Mouse (Mus musculus) embryonic facial prominence, embryonic 11.5 days (tissue): ENCODE results near the gene Lamc3. TPM values are rescaled to one million over a fixed set of nuclear protein-coding genes. Genes with fewer than 3 reads are reported as not detected.
"Not testable (repeated sequence)": the region's sequence is repeated elsewhere in the genome, so short reads cannot be mapped to it uniquely, and the experiment has no call there.

Experiments used
- ATAC-seq: fragments of 200-750 bp; cut with Nextera tagmentation; replicated peaks from 2 replicates; pipeline ENCODE4 v1.8.0; 2017; ENCODE audit warnings: low read depth; ENCODE audit not compliant: insufficient number of reproducible peaks, low FRiP score, low TSS enrichment
- DNase-seq: peaks from one replicate; pipeline ENCODE4 v3.0.0-alpha.2; 2015; ENCODE audit warnings: low spot score
- H3K27ac ChIP-seq: fragments of 300-500 bp; sonication (generic); replicated peaks from 2 replicates; pipeline ENCODE4 v1.5.1; 2014; ENCODE audit warnings: mild to moderate bottlenecking, low read depth, low read length, control low read depth
- H3K27me3 ChIP-seq: fragments of 300-500 bp; sonication (generic); 2 replicates; pipeline ENCODE4 v1.6.1; 2014; ENCODE audit warnings: mild to moderate bottlenecking, low read length, moderate library complexity, mixed read lengths; ENCODE audit not compliant: control insufficient read depth, insufficient read depth
- H3K36me3 ChIP-seq: fragments of 300-500 bp; sonication (generic); replicated peaks from 2 replicates; pipeline ENCODE4 v1.6.1; 2014; ENCODE audit warnings: low read depth, mild to moderate bottlenecking, low read length, moderate library complexity, mixed read lengths; ENCODE audit not compliant: control insufficient read depth, insufficient read depth
- H3K4me1 ChIP-seq: fragments of 300-500 bp; sonication (generic); 2 replicates; pipeline ENCODE4 v1.6.1; 2014; ENCODE audit warnings: low read length, mixed read lengths; ENCODE audit not compliant: control insufficient read depth, insufficient read depth
- H3K4me2 ChIP-seq: fragments of 300-500 bp; sonication (generic); 2 replicates; pipeline ENCODE4 v1.6.1; 2014; ENCODE audit warnings: low read depth, mild to moderate bottlenecking, control low read depth, low read length, moderate library complexity
- H3K4me3 ChIP-seq: fragments of 300-500 bp; sonication (generic); 2 replicates; pipeline ENCODE4 v1.5.1; 2014; ENCODE audit warnings: low read depth, low read length, control low read depth
- H3K9ac ChIP-seq: fragments of 300-500 bp; sonication (generic); replicated peaks from 2 replicates; pipeline ENCODE4 v1.6.1; 2014; ENCODE audit warnings: mild to moderate bottlenecking, control low read depth, low read length
- H3K9me3 ChIP-seq: fragments of 300-500 bp; sonication (generic); replicated peaks from 2 replicates; pipeline ENCODE4 v1.6.1; 2016; ENCODE audit warnings: mild to moderate bottlenecking, low read length, inconsistent platforms, mixed read lengths; ENCODE audit not compliant: control insufficient read depth
- WGBS: fragments of 180-500 bp; shearing (Covaris S2); extraction: QIAGEN DNeasy Blood & Tissue Kit; methylation state at CpG from one replicate; pipeline ENCODE4 v1.1.7; 2014; 5-methylcytosine and 5-hydroxymethylcytosine counted together
- polyA plus RNA-seq: library from polyadenylated mRNA; unstranded; fragments of >200 nt; fragmentation: Nextera tagmentation; extraction: Ambion mirVana; gene quantifications from 2 replicates; pipeline ENCODE4 v1.2.1, GENCODE M21; 2014

Gene Lamc3
- polyA plus RNA-seq, 1 experiment from 2014 or later: 0.84 TPM

DNA sequence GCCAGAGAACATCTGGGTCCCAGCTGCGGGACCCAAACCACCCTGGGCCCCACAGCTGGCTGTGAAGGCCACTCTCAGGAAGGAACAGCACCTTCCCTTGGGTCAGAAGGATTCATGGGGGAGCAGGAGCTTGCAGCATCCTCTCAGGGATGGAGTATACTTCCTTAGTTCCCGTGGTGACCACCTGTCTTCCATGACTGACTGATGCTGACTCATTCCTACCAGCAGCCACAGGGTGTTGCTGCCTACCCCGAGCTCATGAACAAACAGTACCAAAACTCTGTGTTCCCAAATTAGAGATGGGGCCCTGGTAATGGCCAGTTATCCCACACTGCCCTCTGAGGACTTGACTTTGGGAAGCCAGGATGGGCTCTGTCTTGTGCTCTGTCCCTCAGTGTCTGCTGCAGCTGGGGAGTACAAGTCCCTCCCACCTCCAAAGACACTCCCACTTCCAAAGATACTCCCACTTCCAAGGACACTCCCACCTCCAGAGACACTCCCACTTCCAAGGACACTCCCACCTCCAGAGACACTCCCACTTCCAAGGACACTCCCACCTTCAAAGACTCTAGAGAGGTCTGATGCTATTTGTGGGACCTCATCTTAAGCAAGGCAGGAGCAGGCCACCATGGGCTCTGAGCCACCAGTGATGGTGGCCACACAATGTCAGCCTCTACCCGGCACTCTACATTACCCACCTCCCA lies 14.7 kb downstream of the Lamc3 start:
- no peak overlapping the region for H3K4me3 ChIP-seq
- no peaks in the 10 kb centered on the region for H3K36me3 ChIP-seq
- WGBS: 55% methylated on average over 4 of the region's 4 CpGs
- ATAC-seq (no peak), DNase-seq (no peak)
- no peaks in the 10 kb centered on the region for H3K9me3 ChIP-seq
- H3K27ac ChIP-seq: no peak overlapping the region
- no peak overlapping the region for H3K4me2 ChIP-seq
- H3K27me3 ChIP-seq: no peaks in the 10 kb centered on the region
- no peak overlapping the region for H3K9ac ChIP-seq
- H3K4me1 ChIP-seq: peaks cover 7% of the 10 kb centered on the region

DNA sequence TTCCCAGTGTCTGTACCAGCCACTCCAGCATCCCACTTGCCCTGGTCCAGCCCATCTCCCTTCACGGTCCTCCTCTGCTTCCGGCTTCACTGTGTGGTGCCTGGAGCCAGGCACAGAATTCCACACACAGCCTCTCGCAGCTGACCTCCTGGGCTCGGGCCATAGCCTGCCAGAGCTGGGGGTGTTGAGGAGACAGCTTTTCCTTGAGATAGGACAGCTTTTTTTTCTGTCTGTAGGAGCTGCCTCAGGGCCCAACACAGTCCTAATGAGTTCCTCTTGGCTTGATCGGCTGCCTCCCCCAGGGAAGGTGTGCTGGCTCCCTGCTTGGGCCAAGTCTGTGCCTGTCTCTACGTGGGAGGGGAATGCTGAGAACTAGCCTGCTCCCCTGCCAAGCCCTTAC lies 17.0 kb downstream of the Lamc3 start:
- DNase-seq (no peak), ATAC-seq (no peak)
- H3K9ac ChIP-seq: no peak overlapping the region; the same call in 1 of the 2 replicates
- H3K27me3 ChIP-seq: no peaks in the 10 kb centered on the region
- H3K4me1 ChIP-seq: peaks cover 7% of the 10 kb centered on the region
- no peaks in the 10 kb centered on the region for H3K36me3 ChIP-seq
- no peak overlapping the region for H3K4me2 ChIP-seq
- no peaks in the 10 kb centered on the region for H3K9me3 ChIP-seq
- peak overlapping the region; percentile 41; the same call in 1 of the 2 replicates for H3K27ac ChIP-seq
- H3K4me3 ChIP-seq: no peak overlapping the region
- WGBS: 12% methylated on average over 6 of the region's 6 CpGs

- H3K36me3 ChIP-seq: no peaks in the 10 kb centered on the region
- H3K27me3 ChIP-seq: no peaks in the 10 kb centered on the region
- no peaks in the 10 kb centered on the region for H3K9me3 ChIP-seq
- H3K4me3 ChIP-seq: no peak overlapping the region
- 10% methylated on average over 8 of the region's 8 CpGs for WGBS
- H3K9ac ChIP-seq: no peak overlapping the region
- ATAC-seq (no peak), DNase-seq (peak; percentile 52)
- H3K4me1 ChIP-seq: peaks cover 7% of the 10 kb centered on the region
- no peak overlapping the region; the same call in 1 of the 2 replicates for H3K27ac ChIP-seq
- 0 out of 2 replicates have a peak overlapping the region, but pooled peaks have one; percentile 5 for H3K4me2 ChIP-seq
Measured at GRCm38 (mm10) chr2:31904622-31905021, 17.5 kb downstream of the Lamc3 start.

- Histone ChIP-seq H3K9me3 (no peaks in the 10 kb centered on the region), H3K4me1 (peaks cover 7% of the 10 kb centered on the region), H3K27ac (no peak overlapping the region), H3K4me2 (no peak overlapping the region), H3K9ac (no peak overlapping the region), H3K4me3 (no peak overlapping the region), H3K36me3 (no peaks in the 10 kb centered on the region), H3K27me3 (no peaks in the 10 kb centered on the region)
- ATAC-seq: no peak
- DNase-seq: no peak
- WGBS: 48% methylated on average over 9 of the region's 9 CpGs
Measured at GRCm38 (mm10) chr2:31905682-31906081, 18.6 kb downstream of the Lamc3 start.

DNA sequence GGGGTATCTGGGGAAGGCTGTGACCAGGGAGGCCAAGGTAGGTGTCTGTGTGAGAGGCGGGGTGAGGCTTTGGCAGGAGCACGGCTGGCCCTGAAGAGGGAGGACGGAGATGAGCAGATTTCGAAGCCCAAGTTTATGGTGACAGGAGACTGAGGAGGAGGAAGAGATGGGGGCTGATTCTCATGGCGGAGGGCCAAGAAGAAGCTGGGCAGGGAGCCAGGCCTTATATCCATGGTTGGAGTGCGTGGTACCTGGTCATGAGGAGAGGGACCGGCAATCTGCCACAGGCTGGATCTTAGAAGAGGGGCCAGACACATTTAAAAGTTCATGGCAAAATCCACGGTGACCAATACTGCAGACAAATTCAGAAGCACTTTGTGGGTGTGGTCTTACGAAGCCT lies 19.3 kb downstream of the Lamc3 start:
- Histone ChIP-seq H3K4me3 (no peak overlapping the region), H3K9me3 (no peaks in the 10 kb centered on the region), H3K27ac (no peak overlapping the region), H3K36me3 (no peaks in the 10 kb centered on the region), H3K4me1 (peaks cover 7% of the 10 kb centered on the region), H3K4me2 (no peak overlapping the region), H3K9ac (no peak overlapping the region), H3K27me3 (no peaks in the 10 kb centered on the region)
- 91% methylated on average over 9 of the region's 9 CpGs for WGBS
- DNase-seq (no peak), ATAC-seq (no peak)

DNA sequence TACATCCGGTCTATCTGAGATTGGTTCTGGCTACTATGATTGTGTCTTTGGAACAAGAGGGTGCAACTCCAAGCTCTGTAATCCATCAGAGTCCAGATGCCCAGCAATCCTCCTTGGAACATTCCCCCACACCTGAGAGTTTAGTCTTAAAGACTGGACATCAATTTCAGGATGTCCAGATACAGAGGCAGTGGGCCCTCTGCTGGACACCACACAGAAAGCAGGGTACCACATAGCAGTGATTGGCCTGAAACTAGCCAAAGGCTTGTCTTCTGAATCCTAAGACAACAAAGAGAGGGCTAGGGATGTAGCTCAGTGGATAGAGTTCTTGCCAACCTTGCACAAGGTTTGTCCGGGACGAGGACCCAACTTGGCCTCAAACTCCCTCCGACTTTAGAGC lies 25.5 kb downstream of the Lamc3 start:
- H3K9ac ChIP-seq: no peak overlapping the region
- ATAC-seq: no peak
- peak; percentile 57 for DNase-seq
- no peaks in the 10 kb centered on the region for H3K9me3 ChIP-seq
- WGBS: 73% methylated on average over 4 of the region's 4 CpGs
- H3K4me1 ChIP-seq: no peaks in the 10 kb centered on the region
- no peaks in the 10 kb centered on the region for H3K36me3 ChIP-seq
- H3K4me2 ChIP-seq: no peak overlapping the region
- H3K4me3 ChIP-seq: no peak overlapping the region
- H3K27ac ChIP-seq: no peak overlapping the region
- no peaks in the 10 kb centered on the region for H3K27me3 ChIP-seq

DNA sequence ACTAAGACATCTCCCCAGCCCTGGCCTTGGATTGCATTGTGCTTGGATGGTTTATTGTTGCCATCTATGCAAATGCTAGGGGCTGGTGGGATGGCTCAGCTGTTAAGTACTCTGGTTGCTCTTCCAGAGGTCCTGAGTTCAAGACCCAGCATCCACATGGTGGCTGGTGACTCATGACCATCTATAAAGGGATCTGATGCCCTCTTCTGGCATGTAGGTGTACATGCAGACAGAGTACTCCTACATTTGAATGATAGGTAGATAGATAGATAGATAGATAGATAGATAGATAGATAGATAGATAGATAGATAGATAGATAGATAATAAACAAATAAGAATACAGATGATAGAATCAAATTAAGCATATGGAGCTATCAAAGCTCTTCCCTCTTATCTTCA lies 27.1 kb downstream of the Lamc3 start:
- H3K4me1 ChIP-seq, H3K27me3 ChIP-seq: not testable (repeated sequence)

DNA sequence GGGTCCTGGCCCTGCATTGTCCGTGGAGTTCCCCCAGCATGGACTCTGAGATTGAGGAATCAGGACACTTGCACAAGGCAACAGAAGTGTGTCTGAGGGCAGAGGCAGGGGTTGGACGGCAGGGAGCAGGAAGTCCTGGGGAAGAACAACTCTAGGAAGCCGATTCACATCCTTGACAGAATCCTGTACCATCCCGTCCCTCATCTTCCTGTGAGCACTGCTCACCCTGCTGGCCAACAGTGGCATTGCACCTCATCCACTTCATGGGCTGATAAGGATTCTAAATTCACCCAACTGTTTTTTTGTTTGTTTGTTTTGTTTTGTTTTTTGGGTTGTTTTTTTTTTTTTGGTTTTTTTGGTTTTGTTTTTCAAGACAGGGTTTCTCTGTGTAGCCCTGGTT lies 28.0 kb downstream of the Lamc3 start:
- DNase-seq: peak; percentile 87
- Histone ChIP-seq H3K27ac (no peak overlapping the region), H3K27me3 (no peaks in the 10 kb centered on the region), H3K4me1 (no peaks in the 10 kb centered on the region), H3K4me2 (no peak overlapping the region), H3K4me3 (no peak overlapping the region), H3K9me3 (no peaks in the 10 kb centered on the region), H3K9ac (no peak overlapping the region), H3K36me3 (no peaks in the 10 kb centered on the region)
- ATAC-seq: no peak
- WGBS: 18% methylated on average over 4 of the region's 4 CpGs

More for the DNA sequence above, 27.1 kb downstream of the Lamc3 start:
- H3K36me3 ChIP-seq, H3K27ac ChIP-seq, H3K9ac ChIP-seq, DNase-seq, H3K4me2 ChIP-seq, ATAC-seq, H3K4me3 ChIP-seq, H3K9me3 ChIP-seq: not testable (repeated sequence)
